Mouse (Mus musculus): ENCODE results near the gene Napb.
"Not testable (repeated sequence)": the region's sequence is repeated elsewhere in the genome, so short reads cannot be mapped to it uniquely, and the experiment has no call there.

Napb gene

DNA sequence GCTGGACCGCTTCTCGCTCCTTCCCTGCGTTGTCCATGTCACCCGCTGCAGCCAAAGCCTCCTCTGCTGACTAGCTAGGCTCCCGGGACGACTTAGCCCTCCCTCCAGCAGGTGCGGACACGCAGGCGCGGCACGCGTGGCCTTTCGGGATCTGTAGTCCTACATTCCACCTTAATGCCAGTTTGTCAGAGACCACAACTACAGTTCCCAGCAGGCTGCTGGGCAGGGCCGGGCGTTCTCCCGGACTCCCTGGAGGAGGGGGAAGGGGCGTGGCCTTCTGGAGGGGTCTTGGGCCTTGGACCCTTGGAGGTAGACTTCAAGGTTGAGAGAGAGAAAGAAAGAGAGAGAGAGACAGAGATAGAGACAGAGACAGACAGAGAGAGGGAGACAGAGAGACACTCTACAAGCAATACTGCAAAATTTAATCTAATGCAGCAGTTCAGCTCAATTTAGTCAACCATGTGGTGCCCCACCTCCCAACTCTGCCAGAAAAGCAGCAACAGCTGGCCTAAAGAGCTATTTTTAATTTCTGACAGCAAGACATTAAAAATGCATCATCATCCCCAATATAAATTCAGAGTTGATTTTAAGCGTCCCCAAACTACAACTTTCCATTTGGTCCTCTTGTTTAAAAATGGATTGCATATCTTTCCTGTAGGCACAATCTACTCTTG, at the start of gene Napb:
Napb (minus strand) TSS at position 141 of the 674 bp plus-strand sequence.
- DNase-seq (ENCODE audit: low read depth, low spot score) = peak; percentile 97

DNA sequence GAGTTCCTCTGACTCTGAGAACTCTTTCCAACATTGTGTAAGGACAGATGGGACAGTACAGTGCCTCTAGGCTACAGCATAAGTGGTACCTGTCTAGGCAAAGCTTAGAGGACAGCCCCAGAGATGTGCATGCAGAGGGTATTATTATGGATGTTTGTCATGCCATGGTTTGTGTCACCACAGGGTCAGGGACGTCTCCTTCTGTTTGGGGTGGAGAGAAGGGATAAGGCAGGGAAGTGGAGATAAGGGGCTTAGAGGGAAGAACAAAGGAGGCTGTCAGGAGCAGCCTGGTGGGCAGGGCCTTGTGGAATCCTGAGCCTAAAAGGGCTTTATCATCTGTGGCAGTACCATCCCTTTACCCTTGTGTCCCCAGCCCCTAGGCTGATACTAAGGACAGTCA, 49.4 kb upstream of the Napb start, which contains the start of gene 8030411F24Rik:
8030411F24Rik (plus strand) TSS at position 301 of the 400 bp plus-strand sequence.
- no peak for DNase-seq (ENCODE audit: low read depth, low spot score)

DNA sequence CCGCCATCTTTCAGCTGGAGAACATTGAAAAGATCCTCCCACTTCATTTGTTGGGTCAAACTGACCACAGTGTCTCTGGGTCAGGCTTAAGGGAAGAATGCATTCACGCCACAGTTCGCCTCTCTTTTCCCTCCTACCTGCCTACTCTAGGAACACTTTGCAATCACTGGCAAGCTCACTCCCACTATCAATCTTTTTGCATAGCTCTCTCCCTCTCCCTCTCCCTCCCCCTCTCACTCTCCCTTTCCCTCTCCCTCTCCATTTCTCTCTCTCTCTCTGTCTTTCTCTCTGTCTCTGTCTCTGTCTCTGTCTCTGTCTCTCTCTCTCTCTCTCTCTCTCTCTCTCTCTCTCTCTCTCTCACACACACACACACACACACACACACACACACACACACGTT, 39.1 kb upstream of the Napb start, which contains the start of gene Cst11:
Cst11 (minus strand) TSS at position 101 of the 400 bp plus-strand sequence.
- DNase-seq (ENCODE audit: low read depth, low spot score) = not testable (repeated sequence)

DNA sequence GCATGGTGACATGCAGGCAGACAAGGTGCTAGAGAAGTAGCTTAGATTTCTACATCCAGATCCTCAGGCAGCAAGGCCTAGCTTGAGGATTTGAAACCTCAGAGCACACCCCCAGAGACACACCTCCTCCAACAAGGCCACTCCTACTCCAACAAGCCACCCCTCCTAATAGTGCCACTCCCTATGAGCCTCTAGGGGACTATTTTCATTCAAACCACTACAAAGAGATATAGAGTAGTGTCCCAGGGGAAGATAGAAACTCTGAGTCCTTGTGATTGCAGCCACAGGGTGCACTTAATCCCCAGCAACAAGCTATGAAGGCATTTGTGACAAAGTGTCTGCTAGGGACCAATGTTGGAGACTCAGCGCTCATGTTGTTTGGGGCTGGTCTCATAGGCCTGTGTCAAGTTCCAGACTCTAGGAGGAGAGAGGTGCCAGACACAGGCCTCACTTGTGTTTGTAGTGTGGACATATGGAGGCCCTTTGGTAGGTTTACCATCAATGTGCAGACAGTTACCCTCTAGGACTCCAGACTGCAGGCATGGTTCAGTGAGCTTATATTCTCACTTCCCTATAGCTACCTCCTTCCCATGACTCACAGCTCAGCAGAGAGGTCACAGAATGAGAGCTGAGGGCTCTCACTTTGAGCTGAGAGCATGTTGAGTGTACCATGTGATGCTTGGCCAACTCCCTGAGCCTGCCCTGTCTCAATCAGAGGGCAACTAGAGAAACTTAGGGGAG, 31.6 kb upstream of the Napb start:
- DNase-seq (ENCODE audit: low read depth, low spot score) = peak; percentile 17

DNA sequence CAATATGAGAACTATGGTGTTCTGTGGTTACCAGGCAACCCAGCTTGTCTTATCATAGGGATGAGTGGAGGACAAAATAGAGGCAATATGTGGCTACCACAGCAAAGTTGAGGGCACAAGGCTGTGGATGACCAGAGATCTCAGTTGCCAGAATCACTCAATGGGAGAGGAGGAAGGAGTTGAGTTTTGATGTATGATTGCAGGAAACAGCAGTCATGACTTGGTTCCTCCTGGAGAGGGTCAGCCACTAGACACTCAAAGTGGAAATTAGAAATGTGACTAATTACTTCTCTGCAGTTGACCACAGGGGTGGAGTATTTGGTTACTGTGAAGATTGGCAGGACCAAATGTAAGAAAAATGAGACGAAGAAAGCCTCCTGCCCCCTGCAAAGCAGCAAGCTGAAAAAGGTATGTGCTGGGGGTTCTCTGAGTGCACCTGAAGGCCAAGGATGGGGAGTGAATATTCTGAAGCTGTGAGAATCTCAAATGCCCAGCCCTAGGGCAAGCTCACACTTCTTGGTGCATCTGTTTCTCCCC, 22.1 kb upstream of the Napb start:
- no peak for DNase-seq (ENCODE audit: low read depth, low spot score)

DNA sequence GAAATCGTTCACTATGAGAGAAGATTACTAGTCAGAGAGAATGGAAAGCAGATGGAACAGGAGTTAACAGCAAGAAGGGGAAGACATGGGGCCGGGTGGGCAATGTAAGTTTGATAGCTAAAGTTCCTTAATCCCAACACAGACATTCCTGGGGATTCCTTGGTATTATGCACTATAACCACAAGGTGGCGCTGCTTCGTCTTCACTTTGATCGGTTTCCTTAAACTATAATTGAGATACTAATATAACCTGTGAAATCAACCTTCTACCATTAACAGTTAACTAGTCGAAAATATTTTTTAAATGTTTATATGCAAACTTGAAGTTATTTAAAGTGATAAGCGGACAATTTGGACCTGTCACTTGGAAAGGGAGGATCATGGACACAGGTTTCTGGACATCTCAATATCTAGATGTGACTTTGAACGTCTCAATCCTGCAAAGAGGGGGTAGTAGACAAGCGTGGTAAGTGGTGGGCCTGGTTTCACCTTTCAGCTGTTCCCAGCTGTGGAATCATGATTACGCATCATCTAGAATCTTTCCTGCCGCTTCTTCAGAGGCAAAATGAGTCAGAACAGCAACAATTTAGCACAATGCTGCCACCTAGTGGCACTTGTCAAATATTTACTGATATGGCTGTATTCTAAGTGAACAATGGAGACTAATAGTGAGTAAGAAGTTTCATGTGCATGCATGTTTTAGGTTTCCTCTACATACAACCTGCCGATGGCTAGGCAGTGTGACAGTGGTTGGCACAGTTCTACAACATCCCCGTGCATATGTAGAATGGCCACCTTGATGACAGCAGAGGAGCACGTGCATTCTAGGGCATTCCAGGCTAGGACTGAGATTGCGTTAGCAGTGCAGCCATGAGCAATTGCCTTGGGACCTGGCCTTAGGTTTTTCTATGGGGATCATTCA, 19.9 kb upstream of the Napb start:
- DNase-seq (ENCODE audit: low read depth, low spot score) = peak; percentile 87

DNA sequence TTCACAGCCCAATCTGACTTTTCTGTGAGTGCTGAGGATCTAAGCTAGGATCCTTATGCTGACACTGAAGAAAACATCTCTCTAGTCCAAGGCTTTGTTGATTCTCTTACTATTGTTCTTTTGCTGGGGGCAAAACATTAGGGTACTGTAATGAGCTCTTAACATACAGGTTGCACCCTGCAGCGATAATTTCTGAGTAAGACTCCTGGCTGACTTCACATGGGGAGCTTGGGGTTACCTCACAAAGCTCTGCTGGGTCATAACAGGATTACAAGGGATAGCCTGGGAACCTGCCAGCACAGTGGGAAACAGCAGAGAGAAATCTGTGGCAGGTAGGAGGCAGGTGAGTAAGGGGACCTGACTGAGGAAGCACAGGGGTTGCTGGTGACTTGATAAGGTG, 17.8 kb upstream of the Napb start, which contains the start of gene Cstl1:
Cstl1 (plus strand) TSS at position 301 of the 400 bp plus-strand sequence.
- DNase-seq (ENCODE audit: low read depth, low spot score) = no peak

DNA sequence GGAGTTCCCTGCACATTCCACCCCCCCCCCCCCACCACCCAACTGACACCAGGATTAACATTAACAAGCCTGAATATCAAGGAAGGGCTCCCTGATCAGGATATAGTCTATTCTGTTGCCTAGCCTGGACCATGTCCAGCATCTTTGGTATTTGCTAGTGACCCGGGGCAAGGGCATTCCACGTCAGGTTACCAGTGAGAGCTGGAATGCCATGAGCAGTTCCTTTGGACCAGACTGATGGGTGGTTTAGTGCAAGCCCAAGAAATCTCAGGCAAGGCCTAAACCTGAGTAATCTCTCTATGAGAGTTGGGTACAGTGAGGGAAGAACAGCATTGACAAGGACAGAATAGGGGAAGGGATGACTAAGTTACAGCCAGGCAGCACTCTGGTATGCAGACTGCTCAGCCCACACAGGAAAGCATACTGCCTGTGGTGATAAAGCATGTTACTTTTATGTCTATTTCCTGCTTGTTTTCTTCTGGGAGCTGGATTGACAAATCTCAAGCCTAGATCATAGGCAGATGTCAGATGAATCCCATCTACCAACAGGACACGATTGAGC, 11.7 kb upstream of the Napb start:
- no peak for DNase-seq (ENCODE audit: low read depth, low spot score)

DNA sequence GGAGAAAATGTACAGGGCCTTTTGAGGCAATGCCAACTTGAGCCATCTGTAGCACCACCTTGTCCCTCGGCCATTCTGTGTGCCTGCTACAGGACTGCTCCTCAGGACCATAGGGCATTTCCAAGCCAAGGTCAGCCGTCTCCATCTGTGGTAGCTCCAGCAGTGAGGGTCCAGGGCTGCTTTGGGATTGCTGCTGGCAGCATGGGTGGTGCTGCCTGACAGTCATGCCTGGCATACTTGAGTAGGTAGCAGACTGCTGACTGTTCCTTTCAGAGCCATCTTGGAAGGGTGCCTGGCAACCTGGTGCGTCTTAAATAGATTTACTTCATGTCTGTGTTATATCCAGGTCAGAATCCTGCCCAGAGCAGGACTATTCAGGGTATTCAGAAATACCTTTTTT, 10.7 kb upstream of the Napb start:
- DNase-seq (ENCODE audit: low read depth, low spot score) = no peak

DNA sequence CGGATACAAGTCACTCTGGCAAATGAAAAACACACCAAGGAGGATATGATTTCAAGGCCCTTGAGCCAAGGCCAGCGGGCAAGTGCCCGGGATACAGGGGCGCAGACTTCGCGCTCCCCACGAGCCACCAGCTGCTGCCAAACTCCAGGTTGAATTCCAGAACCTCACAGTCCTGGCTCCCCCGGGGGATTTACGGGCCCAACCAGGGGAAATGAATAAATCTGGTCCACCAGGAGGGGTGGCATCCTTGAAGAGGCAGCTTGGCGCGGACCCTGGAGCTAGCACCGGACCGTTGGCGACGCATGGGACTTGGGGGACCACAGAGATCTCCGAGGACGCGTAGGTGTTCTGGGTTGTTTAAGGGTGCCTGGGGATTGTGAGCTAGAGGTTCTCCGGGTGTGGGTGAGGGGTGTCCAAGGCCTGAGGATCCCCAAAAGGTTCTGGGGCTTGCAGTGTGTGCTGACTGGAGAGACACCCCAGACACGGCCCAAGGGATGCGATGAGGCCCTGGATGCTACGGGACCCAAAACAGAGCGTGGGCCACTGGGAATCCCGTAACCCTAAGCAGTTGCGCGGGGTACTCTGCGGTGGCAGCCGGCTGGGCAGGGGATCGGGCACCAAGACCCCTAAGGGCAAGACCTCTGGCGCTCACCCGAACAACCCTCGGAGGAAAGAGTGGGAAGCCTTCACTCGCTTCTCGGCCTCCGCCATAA, 497 bp downstream of the Napb start:
- DNase-seq (ENCODE audit: low read depth, low spot score) = no peak

DNA sequence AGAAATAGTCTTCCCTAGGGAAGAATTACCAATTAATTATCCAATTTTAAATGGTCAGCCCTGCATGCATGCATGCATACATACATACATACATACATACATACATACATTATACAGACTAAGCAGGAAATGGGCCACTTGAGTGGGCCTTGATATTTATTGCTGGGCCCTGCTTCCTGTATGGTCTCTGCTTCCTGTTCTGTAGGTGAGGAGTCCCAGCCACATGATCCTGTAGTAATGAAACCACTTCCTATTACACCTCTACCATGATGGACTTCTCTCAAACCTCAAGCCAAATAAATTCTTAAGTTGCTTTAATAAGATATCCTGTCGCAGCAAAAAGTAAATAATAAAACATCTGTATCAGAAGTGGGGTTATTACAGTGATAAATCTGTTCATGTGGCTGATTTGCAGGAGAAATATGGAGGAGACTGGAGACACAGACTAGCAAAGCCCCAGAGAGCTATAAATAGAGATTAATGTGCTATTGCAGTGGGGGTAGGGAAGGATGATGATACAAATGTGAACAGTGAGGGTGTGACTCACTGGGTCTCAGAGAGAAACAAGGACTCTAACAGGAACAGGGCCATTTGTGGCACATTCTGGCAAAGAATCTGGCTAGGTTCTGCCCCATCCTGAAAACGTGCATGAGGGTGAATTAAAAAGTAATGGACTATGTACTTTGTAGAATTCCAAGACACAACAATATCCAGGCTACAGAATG, 12.8 kb downstream of the Napb start:
- DNase-seq (ENCODE audit: low read depth, low spot score) = no peak

DNA sequence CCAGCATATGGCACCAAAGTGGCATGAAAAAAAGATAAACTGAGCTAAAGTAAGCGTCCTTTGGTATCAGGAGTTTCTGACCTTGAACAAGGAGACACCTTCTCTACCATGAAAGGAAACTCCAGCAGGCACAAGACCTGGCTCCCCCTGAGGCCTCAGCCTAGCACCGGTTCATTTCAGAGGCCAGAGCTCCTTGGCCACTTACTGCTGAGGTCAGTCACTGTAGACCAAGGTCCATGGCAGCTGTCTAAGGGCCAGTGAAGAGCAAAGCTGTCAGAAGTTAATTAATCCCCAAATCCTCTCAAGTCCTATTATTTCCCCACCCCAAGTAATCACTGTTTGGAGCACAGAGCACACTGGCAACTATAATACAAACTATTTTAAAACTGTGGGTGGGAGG, 15.2 kb downstream of the Napb start:
- DNase-seq (ENCODE audit: low read depth, low spot score) = no peak

DNA sequence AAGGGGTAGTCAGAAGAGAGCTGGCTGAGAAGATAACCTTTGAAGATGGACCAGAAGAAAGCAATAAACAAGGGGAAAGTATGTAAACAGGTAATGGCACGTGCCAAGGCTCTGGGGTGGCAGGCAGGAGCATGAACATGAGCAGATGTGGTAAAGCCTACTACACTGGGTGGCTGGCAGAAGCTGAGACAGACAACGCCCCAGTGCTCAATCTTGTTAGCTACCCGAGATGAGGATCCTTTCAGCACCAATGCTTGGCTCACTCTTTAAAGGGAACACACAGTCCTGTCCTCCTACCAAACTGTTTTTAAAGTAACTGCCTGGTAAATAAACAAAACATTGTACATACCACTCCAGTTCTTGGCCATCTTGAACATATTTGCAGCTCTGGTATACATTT, 19.9 kb downstream of the Napb start:
- no peak for DNase-seq (ENCODE audit: low read depth, low spot score)

DNA sequence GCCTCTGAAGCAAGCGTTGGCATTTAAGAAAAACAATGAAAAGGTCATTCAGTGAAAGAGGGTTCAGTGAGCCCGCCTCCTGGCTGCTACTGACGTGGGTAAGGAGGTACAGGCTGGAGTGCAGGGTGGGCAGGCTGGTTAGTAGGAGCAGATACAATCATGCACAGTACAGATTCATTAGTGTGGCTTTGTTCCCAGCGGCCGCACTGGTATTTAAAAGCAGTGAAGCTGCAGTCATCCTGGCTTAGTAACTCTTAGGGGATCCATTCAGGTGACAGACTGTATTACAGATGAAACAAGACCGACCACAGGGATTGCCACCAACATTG, 25.1 kb downstream of the Napb start:
- no peak for DNase-seq (ENCODE audit: low read depth, low spot score)

DNA sequence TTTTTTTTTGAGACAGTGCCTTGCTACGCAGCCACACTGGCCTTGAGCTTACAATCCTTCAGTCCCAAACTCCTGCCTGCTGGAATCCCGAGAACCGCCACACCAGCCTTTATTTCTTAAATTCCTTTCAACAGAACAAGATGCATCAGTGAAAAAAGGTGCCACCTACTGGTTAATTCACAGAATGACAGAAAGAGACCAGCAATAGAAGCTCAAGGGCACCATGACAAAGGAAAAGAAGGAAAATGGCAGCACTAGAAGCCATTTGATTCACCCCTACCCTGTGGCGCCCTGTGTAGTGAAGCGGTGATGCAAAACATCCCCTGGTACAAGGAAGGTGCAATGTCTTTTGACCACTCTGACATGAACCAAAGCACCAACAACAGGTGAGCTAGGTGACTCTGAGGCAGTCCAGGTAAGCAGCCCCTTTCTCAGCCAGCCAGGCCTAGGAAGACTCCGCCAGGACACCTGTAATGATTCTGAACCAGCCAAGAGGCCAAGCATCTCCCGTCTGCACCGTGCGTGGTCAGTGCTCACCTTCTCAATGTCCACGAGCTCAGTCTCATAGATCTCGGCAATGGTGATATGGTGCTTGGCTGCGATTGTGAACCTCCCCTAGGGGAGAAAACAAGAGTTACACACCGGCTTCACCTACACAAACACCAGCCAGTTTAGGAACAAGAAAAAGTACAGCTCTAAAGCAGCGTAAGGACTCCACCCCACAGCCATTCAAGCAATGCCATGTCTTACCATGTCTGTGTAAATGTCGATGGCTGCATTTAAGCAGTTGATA, 25.7 kb downstream of the Napb start:
- peak; percentile 76 for DNase-seq (ENCODE audit: low read depth, low spot score)

DNA sequence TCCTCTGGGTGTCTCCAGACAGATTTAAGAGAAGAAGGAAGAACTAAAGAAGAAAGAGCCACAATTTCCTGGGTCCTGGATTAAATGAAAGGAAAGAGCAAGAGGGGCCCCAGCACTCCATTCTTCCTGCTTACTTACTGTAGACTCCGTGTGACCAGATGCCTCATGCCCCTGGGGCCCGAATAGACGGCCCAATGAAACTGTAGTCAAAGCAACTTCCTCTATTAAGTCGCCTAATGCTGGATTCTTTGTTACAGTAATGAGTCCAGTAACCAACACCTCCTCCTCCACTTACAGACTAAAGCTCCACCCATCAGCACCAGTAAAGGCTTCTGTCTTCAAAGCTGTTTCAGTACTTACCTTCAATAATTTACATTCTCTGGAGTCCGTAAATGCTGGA, 33.7 kb downstream of the Napb start:
- peak; percentile 76 for DNase-seq (ENCODE audit: low read depth, low spot score)

DNA sequence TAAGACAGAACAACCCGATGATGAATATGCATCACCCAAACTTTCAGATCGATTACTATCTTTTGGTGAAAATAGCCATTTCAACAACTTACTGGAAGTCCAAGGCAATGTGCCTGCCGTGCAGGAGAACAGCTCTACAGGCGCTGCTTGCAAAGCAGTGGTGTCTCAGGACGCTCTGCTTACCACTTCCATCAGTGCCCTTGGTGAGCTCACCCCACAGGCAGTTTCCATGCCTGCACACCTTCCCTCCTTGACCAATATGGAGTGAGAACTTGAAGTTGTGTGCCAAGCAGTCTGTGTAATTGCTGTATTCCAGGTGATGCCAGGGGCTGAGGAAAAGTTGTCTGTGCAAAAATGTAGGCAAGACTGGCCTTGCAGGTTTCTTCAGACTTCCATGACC, 41.5 kb downstream of the Napb start:
- DNase-seq (ENCODE audit: low read depth, low spot score) = no peak

DNA sequence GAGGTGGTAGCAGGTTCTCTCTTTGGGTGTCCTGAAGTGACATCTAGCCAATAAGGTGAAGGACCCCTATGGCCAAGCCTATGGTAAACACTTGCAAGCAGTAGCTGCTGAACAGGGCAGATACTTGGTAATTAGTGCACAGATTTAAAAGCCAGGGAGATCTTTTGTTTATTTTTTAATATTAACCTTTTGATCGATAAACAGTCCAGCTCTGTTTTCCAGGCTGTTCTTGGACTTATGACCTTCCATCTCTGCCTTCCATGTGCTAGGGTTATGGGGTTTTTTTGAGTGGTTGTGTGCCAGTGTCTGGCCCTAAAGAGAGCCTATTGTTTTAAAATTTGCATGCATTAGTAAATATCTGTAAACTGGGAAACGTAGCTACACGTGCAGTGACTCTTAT, 42.0 kb downstream of the Napb start:
- DNase-seq (ENCODE audit: low read depth, low spot score) = no peak

DNA sequence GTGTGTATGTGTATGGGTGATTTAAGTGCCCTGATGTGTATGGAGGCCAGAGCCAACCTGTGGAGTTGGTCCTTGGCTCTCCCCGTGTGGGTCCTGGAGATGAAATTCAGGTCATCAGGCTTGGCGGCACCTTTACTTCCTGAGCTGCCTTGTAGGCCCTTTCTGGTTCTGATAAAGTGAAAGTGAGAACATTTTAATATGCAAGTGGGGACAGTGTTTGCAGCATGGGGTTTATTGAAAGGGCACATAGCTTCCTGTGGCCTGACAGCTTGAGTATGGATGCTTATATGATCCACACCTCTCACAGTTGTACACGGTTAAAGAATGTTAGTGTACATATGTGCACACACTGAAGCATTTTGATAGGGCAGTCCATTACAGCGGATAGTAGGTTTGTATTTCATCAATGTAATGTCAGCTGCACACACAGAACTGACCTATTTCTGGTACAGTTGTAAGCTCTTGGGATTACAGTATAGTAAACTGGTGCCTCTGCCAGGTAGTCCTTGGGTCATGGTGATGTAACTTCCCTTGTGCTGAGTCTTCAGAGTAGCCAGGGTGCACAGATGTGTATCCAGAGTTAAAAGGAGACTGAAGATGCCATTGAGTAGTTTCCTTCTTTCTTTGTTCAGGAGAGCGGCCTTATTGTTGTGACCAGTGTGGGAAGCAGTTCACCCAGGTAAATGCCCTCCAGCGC, 42.7 kb downstream of the Napb start:
- DNase-seq (ENCODE audit: low read depth, low spot score) = no peak
